Mouse (Mus musculus): Measurements from ENCODE around the gene Skint10. TPM values are rescaled to one million over a fixed set of nuclear protein-coding genes. Genes with fewer than 3 reads are reported as not detected.

Skint10 gene
- not detected in 2 replicates for polyA plus RNA-seq (2012; rRNA removed)

DNA sequence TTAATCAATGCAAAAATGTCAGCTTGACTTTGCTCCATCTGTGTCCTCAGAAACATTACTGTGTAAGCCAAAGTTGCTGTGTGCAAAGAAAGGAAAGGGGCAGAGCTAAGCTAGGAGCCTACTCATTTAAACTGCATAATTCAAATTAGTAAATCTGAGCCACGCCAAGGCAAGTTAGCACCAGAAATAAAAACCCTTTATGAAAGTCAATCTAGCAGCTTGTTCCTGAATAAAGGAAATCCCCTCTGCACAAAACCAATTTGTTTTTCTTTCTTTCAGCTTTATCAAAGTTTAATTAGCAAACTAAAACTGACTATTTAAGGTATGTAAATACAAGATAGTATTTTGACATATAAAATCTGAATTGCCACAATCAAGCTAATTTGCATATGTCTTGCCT, at the start of gene Skint10:
Skint10 (minus strand) TSS at position 101 of the 400 bp plus-strand sequence.

Other genes with a start within 250 kb of the Skint10 start
- not detected in 2 replicates for gene Skint2, start 217.7 kb downstream of the Skint10 start, polyA plus RNA-seq (2012; rRNA removed)

Data from central nervous system, embryonic 14 days (tissue).